Mouse (Mus musculus): ENCODE data around the gene Ccdc28a. TPM values are rescaled to one million over a fixed set of nuclear protein-coding genes. Genes with fewer than 3 reads are reported as not detected.

Gene Ccdc28a
- 10 to 100 TPM; 10.3 to 10.7 TPM for total RNA-seq (2021)
- long read RNA-seq, experiment 1, transcript Ccdc28a-202 (6 exons, 1,190 nt) = major isoform, 9 of 11 reads
- long read RNA-seq, experiment 1, partial matches to known transcripts = 0 of 11 reads
- long read RNA-seq, experiment 1, other reads (novel, unspliced or antisense) = 2 of 11 reads
- long read RNA-seq, experiment 2, transcript Ccdc28a-202 (6 exons, 1,190 nt) = major isoform, 9 of 14 reads
- long read RNA-seq, experiment 2, partial matches to known transcripts = 0 of 14 reads
- long read RNA-seq, experiment 2, other reads (novel, unspliced or antisense) = 2 of 14 reads

GRCm38 (mm10) chr10:18234560-18235401 is at the start of gene Ccdc28a:
Ccdc28a (minus strand) TSS chr10:18234998.
- peak; percentile 71 to 88 for DNase-seq (ENCODE audit: low spot score in 2 of 2)

GRCm38 (mm10) chr10:18283991-18284390 is 49.2 kb upstream of the Ccdc28a start:
- no peak for DNase-seq (ENCODE audit: low spot score in 2 of 2)

- DNase-seq (ENCODE audit: low spot score in 2 of 2) = no peak
Measured at GRCm38 (mm10) chr10:18276090-18276734, 41.4 kb upstream of the Ccdc28a start.

- DNase-seq (ENCODE audit: low spot score in 2 of 2) = no peak
Measured at GRCm38 (mm10) chr10:18251345-18251744, 16.5 kb upstream of the Ccdc28a start.

GRCm38 (mm10) chr10:18243614-18244013 is 8.8 kb upstream of the Ccdc28a start:
- DNase-seq (ENCODE audit: low spot score in 2 of 2) = no peak

GRCm38 (mm10) chr10:18237191-18237590 is 2.4 kb upstream of the Ccdc28a start:
- DNase-seq (ENCODE audit: low spot score in 2 of 2) = no peak

GRCm38 (mm10) chr10:18236328-18236927 is 1.6 kb upstream of the Ccdc28a start:
- DNase-seq (ENCODE audit: low spot score in 2 of 2) = no peak

- DNase-seq (ENCODE audit: low spot score in 2 of 2) = no peak
Measured at GRCm38 (mm10) chr10:18235402-18235747, 577 bp upstream of the Ccdc28a start.

- no peak for DNase-seq (ENCODE audit: low spot score in 2 of 2)
Measured at GRCm38 (mm10) chr10:18233891-18234290, 907 bp downstream of the Ccdc28a start.

- no peak for DNase-seq (ENCODE audit: low spot score in 2 of 2)
Measured at GRCm38 (mm10) chr10:18224386-18224785, 10.4 kb downstream of the Ccdc28a start.

GRCm38 (mm10) chr10:18219351-18219750 is 15.4 kb downstream of the Ccdc28a start:
- no peak for DNase-seq (ENCODE audit: low spot score in 2 of 2)

GRCm38 (mm10) chr10:18214124-18214523 is 20.7 kb downstream of the Ccdc28a start:
- DNase-seq (ENCODE audit: low spot score in 2 of 2) = no peak

- DNase-seq (ENCODE audit: low spot score in 2 of 2) = no peak
Measured at GRCm38 (mm10) chr10:18213373-18213772, 21.4 kb downstream of the Ccdc28a start.

- DNase-seq (ENCODE audit: low spot score in 2 of 2) = no peak
Measured at GRCm38 (mm10) chr10:18210726-18211125, 24.1 kb downstream of the Ccdc28a start, which contains the start of gene Ect2l. Ect2l (minus strand) TSS chr10:18210890.

- DNase-seq (ENCODE audit: low spot score in 2 of 2) = no peak
Measured at GRCm38 (mm10) chr10:18210119-18210518, 24.7 kb downstream of the Ccdc28a start.

- no peak for DNase-seq (ENCODE audit: low spot score in 2 of 2)
Measured at GRCm38 (mm10) chr10:18204067-18204466, 30.7 kb downstream of the Ccdc28a start.

GRCm38 (mm10) chr10:18202401-18202800 is 32.4 kb downstream of the Ccdc28a start:
- DNase-seq (ENCODE audit: low spot score in 2 of 2) = no peak

GRCm38 (mm10) chr10:18200656-18201055 is 34.1 kb downstream of the Ccdc28a start:
- no peak for DNase-seq (ENCODE audit: low spot score in 2 of 2)

GRCm38 (mm10) chr10:18199919-18200318 is 34.9 kb downstream of the Ccdc28a start:
- DNase-seq (ENCODE audit: low spot score in 2 of 2) = no peak

GRCm38 (mm10) chr10:18198286-18199015 is 36.3 kb downstream of the Ccdc28a start:
- DNase-seq (ENCODE audit: low spot score in 2 of 2) = no peak
